Mouse (Mus musculus): ENCODE measurements at regions not wholly inside any gene's neighbourhood (a gene's known extent, or its start where the extent isn't known, plus 50 kb on each side); places are given as distances from the start of the nearest gene placed in this dataset.

- Histone ChIP-seq H3K4me3 (replicated peaks in 1 of 3; ENCODE audit: low read depth in 2 of 3, low read length in 2 of 3, poor library complexity in 1 of 3) (no peak overlapping the region), H3K27me3 (replicated peaks) (no peaks in the 10 kb centered on the region), H3K9me3 (replicated peaks; ENCODE audit: low read length) (peaks cover 38% of the 10 kb centered on the region), H3K79me2 (replicated peaks; ENCODE audit: control insufficient read depth, extremely low read depth, insufficient read depth, poor library complexity, severe bottlenecking) (no peaks in the 10 kb centered on the region), H3K36me3 (replicated peaks in 1 of 2; ENCODE audit: control insufficient read depth in 1 of 2, insufficient read depth in 1 of 2, low read length in 1 of 2) (no peaks in the 10 kb centered on the region), H3K4me2 (ENCODE audit: insufficient read depth, low read depth, poor library complexity, severe bottlenecking) (no peak overlapping the region), H3K27ac (ENCODE audit: insufficient read depth, low read depth) (no peak overlapping the region), H3K9ac (ENCODE audit: insufficient read depth, low read depth) (no peak overlapping the region), H3K4me1 (ENCODE audit: control insufficient read depth in 1 of 2, insufficient read depth in 2 of 2) (no peaks in the 10 kb centered on the region)
- DNase-seq (ENCODE audit: extremely low read depth): no peak
- TF ChIP-seq POLR2A (IDR thresholded peaks at IDR 0.05; ENCODE audit: low read depth, low read length): no peak
- no peak for TF ChIP-seq ZC3H11A (IDR thresholded peaks at IDR 0.05; ENCODE audit: low read depth, low read length)
- TF ChIP-seq ZKSCAN1 (IDR thresholded peaks at IDR 0.05; ENCODE audit: borderline replicate concordance, low read depth, low read length): no peak
- no peak for TF ChIP-seq NELFE (IDR thresholded peaks at IDR 0.05; ENCODE audit: low read depth, low read length)
- TF ChIP-seq SIN3A (IDR thresholded peaks at IDR 0.05; ENCODE audit: low read length): no peak
- TF ChIP-seq E2F4 (IDR thresholded peaks at IDR 0.05; ENCODE audit: insufficient replicate concordance, low read depth, low read length): no peak
- TF ChIP-seq PAX5 (IDR thresholded peaks at IDR 0.05; ENCODE audit: low read length): no peak
- in situ Hi-C loops (cut with MboI; ENCODE audit: low pct_ligation_motif_present, low pct_unique_long_range_greater_than_20kb, low sequenced_read_pairs): no loop called here
- dilution Hi-C loops (cut with MboI; ENCODE audit: extremely low pct_ligation_motif_present, extremely low pct_unique_long_range_greater_than_20kb, low sequenced_read_pairs): no loop called here
These were observed 2845.4 kb upstream of the Lrrc6 start for GRCm38 (mm10) chr15:69346065-69346464.

- in situ Hi-C loops (cut with MboI; ENCODE audit: low pct_ligation_motif_present, low pct_unique_long_range_greater_than_20kb, low sequenced_read_pairs) (no loop called here), dilution Hi-C loops (cut with MboI; ENCODE audit: extremely low pct_ligation_motif_present, extremely low pct_unique_long_range_greater_than_20kb, low sequenced_read_pairs) (no loop called here)
- no peaks in the 10 kb centered on the region for H3K4me1 ChIP-seq (ENCODE audit: control insufficient read depth in 1 of 2, insufficient read depth in 2 of 2)
- DNase-seq (ENCODE audit: extremely low read depth): no peak
- H3K79me2 ChIP-seq (replicated peaks; ENCODE audit: control insufficient read depth, extremely low read depth, insufficient read depth, poor library complexity, severe bottlenecking): no peaks in the 10 kb centered on the region
- H3K9ac ChIP-seq (ENCODE audit: insufficient read depth, low read depth): no peak overlapping the region
- TF ChIP-seq MAFK (IDR thresholded peaks at IDR 0.05; ENCODE audit: insufficient replicate concordance, low read length) (no peak), MXI1 (IDR thresholded peaks at IDR 0.05; ENCODE audit: low read depth, low read length) (no peak), MEF2A (IDR thresholded peaks at IDR 0.05; ENCODE audit: borderline replicate concordance, low read depth, low read length) (no peak), CTCF (conservative IDR thresholded peaks at IDR 0.05 in 1 of 2, IDR thresholded peaks at IDR 0.05 in 1 of 2; ENCODE audit: low read depth in 2 of 2, low read length in 2 of 2) (no peak), ZC3H11A (IDR thresholded peaks at IDR 0.05; ENCODE audit: low read depth, low read length) (no peak), ELF1 (IDR thresholded peaks at IDR 0.05; ENCODE audit: low read depth, low read length) (no peak), KAT2A (IDR thresholded peaks at IDR 0.05; ENCODE audit: insufficient replicate concordance, low read length) (no peak), IRF4 (IDR thresholded peaks at IDR 0.05; ENCODE audit: low read depth, low read length) (no peak), CHD1 (IDR thresholded peaks at IDR 0.05; ENCODE audit: low read depth, low read length) (no peak), MYC (IDR thresholded peaks at IDR 0.05; ENCODE audit: low read depth, low read length) (no peak), HCFC1 (IDR thresholded peaks at IDR 0.05; ENCODE audit: low read depth, low read length) (no peak), USF1 (IDR thresholded peaks at IDR 0.05; ENCODE audit: low read depth, low read length) (no peak), GABPA (IDR thresholded peaks at IDR 0.05; ENCODE audit: insufficient replicate concordance, low read depth, low read length) (no peak), MAZ (IDR thresholded peaks at IDR 0.05; ENCODE audit: low read depth, low read length) (no peak), NELFE (IDR thresholded peaks at IDR 0.05; ENCODE audit: low read depth, low read length) (no peak), ZKSCAN1 (IDR thresholded peaks at IDR 0.05; ENCODE audit: borderline replicate concordance, low read depth, low read length) (no peak), RAD21 (IDR thresholded peaks at IDR 0.05; ENCODE audit: low read depth, low read length) (no peak), CHD2 (IDR thresholded peaks at IDR 0.05; ENCODE audit: low read length) (no peak)
- no peaks in the 10 kb centered on the region for H3K36me3 ChIP-seq (replicated peaks in 1 of 2; ENCODE audit: control insufficient read depth in 1 of 2, insufficient read depth in 1 of 2, low read length in 1 of 2)
- no peaks in the 10 kb centered on the region for H3K27me3 ChIP-seq (replicated peaks)
- no peak overlapping the region for H3K4me2 ChIP-seq (ENCODE audit: insufficient read depth, low read depth, poor library complexity, severe bottlenecking)
- no peak overlapping the region for H3K27ac ChIP-seq (ENCODE audit: insufficient read depth, low read depth)
- H3K4me3 ChIP-seq (replicated peaks in 1 of 3; ENCODE audit: low read depth in 2 of 3, low read length in 2 of 3, poor library complexity in 1 of 3): no peak overlapping the region
- peaks cover 36% of the 10 kb centered on the region for H3K9me3 ChIP-seq (replicated peaks; ENCODE audit: low read length)
These were observed 2842.0 kb upstream of the Lrrc6 start for GRCm38 (mm10) chr15:69342759-69343158.
